Mouse (Mus musculus) heart, adult 18-20 months (tissue): ENCODE measurements around the gene Pigh. TPM values are rescaled to one million over a fixed set of nuclear protein-coding genes. Genes with fewer than 3 reads are reported as not detected.

Experiments
- DNase-seq, 2 experiments: peaks; one replicate each; pipeline ENCODE4 v3.0.0; 2021 to 2022; ENCODE audit warnings: mixed read lengths in 1 of 2
- total RNA-seq, 2 experiments: library from RNA; stranded (reverse); gene quantifications; 2 replicates each; pipeline ENCODE4 v1.2.3; 2021

Pigh gene
- total RNA-seq, 2 experiments from 2014 or later: 2.9 to 3.0 TPM

- no peak for DNase-seq
These were observed 23.0 kb downstream of the Pigh start for GRCm38 (mm10) chr12:79066431-79066830.

GRCm38 (mm10) chr12:79064451-79064850 is 25.0 kb downstream of the Pigh start:
- no peak for DNase-seq

DNA sequence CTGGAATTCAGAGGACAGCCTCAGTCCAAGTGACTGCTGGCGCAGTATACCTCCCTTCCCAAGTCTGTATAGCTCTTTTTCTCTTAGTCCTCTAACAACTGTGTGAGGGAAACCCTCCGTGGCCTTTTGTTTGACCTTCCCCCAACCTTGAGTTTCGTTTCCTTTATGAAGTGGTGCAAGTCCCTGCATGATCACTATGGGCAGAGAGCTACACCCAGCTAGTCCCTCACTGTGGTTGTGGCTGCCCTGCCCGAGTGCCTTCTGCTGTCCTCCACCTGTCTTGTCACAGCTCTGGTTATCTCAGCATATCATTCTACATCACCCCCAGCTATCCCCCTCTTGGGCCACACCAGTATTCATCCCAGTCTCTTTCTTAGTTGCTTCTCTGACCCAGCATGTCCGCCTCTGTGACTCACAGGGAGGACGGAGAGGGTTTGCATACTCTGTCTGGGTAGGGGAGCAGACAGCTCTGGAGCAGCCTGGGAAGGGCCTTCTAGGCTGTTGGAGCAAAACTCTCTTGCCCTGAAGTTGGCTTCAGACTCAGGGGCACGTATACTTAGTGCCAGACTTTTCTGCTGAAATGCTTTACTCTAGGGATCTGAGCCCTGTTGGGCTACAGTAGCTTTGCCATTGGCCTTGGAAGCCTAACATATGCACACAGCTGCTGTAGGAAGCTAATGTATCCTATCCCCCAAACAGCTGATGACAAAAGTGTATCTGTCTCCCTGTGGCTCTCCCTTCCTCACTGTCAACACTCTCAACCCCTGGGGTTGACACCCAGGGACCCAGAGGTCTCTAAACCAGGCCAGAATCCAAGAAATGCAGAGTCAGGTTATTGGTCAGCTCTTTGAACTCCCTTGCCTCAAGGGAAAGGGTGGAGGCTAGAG is 28.4 kb downstream of the Pigh start:
- DNase-seq: no peak

DNA sequence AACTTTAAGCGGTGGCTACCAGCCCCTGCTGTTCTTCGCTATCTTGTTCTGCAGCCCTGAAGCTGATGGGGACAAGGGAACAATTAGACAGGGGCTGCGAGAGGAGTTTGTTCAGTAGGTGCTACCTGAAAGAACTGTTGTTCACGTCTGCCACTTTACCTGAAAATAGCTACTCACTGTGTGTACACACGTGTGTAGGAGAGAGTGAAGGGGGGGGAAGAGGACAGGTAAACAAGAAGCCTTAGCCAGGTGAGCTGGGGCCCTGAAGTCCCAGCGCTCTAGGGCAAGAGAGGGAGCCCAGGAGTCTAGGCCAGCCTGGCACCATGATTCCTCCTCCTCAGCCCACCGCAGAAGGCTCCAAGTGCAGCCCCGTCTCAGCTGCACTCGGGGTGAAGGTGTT is 29.3 kb downstream of the Pigh start:
- DNase-seq: no peak

GRCm38 (mm10) chr12:79059573-79059972 is 29.9 kb downstream of the Pigh start:
- no peak for DNase-seq

DNA sequence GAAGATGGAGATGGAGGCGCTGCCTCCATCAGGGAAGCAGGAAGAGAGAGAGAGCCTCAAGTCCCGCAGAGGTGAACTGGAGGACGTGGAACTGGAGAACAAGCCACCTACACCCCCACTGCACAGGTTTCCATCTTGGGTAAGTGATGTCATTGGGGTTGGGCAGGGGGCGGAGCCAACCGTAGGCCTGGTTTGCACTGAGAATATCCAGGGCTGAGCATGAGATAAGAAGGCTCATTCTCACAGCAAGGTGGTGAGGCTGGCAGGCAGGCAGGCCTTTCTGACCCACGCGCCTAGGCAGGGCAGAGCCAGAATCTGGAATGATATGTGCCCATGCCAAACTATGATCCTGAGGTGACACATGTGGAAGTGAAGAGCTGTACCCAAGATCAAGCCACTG is 34.2 kb downstream of the Pigh start:
- peak; percentile 80 to 87 for DNase-seq

GRCm38 (mm10) chr12:79052073-79052472 is 37.4 kb downstream of the Pigh start:
- no peak for DNase-seq

DNA sequence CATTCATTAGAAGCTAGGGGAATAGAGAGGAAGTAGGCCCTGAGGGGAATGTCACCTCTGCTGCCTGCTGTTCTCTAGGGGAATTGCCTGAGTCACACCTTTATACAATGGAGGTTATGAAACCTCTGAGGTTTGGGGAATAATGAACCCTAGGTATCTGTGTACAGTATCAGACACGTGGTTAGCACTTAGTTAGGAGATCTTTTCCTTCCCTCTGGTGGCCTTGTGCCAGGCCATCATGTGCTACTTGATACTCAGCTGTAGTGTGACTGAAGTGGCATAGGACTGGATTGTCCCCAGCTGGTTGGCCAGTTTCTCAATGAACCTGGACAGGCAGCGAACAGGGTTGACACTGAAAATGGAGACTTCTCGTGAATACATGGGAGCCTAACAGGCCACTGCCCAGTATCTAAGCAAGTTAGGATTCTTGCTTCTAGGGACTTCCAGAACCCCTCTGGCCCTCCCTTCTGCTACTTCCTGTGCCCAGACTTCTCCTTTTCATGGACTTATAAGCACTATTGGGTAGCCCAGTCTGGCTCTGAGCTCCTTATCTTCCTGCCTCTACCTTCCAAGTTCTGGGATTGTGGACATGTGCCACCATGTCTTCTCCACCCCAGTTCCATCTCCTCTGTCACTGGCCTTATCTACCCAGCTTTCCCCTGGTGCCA is 38.8 kb downstream of the Pigh start:
- peak; percentile 25 to 30 for DNase-seq

- no peak for DNase-seq
These were observed 39.6 kb downstream of the Pigh start for GRCm38 (mm10) chr12:79049807-79050206.

DNA sequence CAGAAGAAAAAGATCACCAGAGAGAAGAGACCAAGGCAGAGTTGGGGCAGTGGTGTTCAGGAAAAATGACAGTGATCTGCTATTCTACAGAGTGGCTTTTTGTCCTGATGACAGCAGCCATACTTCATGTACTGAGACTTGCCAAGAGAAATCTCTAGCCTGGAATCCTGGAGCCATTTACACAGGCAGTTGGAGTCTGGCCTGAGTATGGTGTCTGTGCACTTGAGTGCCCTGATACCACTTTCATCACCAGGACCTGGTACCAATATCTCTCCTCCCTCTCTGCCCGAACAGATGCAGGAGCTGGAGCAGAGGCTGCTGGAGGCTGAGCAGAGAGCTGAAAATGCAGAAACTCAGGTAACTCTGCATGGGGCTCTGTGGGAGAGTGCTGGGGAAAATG is 40.6 kb downstream of the Pigh start:
- peak; percentile 54 to 75 for DNase-seq

- DNase-seq: no peak
These were observed 42.2 kb downstream of the Pigh start for GRCm38 (mm10) chr12:79047203-79047602.

DNA sequence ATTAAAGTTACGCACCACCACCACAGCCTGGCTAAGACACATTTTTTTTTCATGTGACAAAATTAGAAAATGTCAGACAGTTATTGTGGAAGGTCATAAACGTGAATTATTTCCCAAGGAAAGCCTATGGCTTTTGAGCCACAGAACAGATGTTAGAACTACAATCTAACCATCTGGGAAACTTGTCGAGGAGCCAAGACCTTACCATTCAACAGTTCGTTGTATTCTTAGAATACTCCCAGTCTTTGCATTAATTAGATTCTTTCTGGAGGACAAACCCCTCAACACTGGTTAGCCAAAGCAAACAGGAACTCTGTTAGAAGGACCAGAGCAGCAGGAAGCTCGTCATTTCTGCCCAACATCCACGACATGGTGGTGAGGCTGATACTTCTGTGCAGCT is 43.3 kb downstream of the Pigh start:
- DNase-seq: no peak

DNA sequence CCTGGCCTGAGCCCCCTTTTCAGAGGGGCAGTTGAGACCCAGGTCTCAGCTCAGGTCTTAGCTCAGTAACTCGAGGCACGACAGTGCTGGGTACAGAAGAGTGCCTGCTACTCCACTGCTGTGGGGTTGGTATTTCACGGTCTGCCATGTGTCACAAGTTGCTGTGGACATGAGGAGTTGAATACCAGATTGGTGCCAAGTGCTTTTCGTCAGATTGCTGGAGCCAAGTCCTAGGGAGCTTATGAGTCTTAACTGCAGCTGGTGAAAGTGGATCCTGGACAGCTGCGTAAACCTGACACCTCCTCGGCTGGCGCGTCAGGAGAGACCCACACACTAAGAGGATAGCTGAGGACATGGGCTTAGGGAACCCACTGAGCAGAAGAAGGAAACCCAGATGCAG is 44.8 kb downstream of the Pigh start:
- peak; percentile 67 to 80 for DNase-seq

DNA sequence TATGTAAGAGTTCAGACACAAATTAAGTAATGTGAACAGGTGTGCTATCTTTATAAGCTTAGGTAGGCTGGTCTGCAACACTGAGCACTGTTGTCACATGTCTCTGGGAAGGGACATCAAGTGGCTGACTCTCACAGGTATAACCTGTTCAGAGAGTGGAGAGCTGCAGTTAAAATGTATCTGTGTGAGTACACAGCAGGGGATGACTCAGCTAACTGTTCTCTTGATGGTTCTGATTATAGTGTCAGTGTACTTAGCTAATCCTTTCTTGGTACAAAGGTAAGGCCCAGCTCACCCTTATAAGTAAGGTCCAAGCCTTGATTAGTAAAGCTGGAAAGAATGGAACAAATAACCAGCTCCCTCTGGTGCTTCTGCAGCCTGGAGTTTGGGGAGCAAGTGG is 48.0 kb downstream of the Pigh start:
- DNase-seq: no peak

DNA sequence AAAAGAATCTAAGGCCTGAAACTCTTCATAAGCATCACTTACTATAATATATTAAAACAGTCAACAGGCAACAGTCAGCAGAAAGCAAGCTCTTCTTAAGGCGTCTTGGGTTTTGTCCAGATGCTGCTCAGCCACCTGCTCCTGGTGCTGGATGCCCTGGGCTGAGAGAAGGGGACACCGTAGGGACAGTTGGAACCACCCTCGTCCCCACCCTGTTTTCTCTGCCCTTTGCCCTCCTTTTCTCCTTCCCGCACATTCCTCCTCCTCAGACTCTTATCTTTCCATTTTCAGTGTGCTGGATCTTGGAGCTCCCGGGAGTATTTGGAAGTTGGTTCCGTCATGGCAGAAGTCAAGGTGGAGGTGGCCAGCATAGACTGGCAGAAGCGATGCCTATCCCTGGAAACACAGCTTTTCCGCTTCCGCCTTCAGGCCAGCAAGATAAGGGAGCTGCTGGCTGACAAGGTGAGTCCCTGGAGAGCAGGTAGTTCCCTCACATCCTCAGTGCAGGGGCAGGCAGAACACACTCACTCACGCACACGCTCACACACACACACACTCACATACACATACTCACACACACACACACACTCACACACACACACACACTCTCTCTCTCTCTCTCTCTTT is 49.1 kb downstream of the Pigh start:
- DNase-seq: no peak

- DNase-seq: no peak
These were observed 49.7 kb downstream of the Pigh start for GRCm38 (mm10) chr12:79039708-79040107.

DNA sequence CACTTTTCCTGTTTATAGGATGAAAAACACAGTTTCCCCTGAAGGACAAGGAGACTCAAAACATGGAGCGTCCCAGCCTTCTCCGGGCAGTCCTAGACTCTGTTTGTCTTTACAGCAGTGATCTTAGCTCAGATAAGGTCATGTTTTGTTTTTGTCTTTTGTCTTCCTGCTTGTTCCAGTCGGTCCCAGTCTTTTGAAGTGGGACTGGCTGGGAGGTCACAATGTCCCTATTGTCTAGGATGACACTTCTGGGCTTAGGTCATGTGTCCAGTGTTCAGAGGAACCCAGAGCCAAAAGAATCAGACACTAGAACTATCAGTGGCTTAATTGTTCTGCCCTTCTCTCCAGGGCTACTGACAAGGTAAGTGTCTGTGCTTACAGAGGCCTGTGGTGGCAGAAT is 54.1 kb downstream of the Pigh start:
- DNase-seq: no peak

DNA sequence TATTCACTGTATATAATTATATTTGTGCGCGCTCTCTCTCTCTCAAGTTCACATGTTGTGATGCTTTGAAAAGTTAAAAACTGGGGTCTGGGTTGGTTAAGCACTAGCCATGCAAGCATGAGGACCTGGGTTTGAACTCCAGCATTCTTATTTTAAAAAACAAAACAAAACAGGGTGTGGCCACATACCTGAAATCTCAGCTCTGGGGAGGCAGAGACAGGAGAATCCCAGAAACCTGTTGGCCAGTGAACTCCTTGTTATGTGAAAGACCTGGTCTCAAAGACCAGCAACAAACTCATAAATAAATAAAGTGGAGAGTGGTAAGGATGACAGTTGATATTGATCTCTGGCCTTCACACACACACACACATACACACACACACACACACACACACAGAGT is 55.1 kb downstream of the Pigh start:
- no peak for DNase-seq

Other genes with a start within 250 kb of the Pigh start
- gene Atp6v1d, start 228.0 kb downstream of the Pigh start, total RNA-seq: 10 to 100 TPM; 82.5 to 86.7 TPM
- gene Eif2s1, start 227.8 kb downstream of the Pigh start, total RNA-seq: 10 to 100 TPM; 48.4 to 54.6 TPM
- under 1 TPM; 0.17 to 0.46 TPM for gene Plek2, start 182.7 kb downstream of the Pigh start, total RNA-seq
- 1 to 10 TPM; 3.6 to 4.3 TPM for gene Tmem229b, start 82.0 kb downstream of the Pigh start, total RNA-seq
- gene Plekhh1, start 60.5 kb downstream of the Pigh start, total RNA-seq: 1 to 10 TPM; 1.2 to 2.5 TPM
- not detected for gene Arg2, start 41.1 kb upstream of the Pigh start, total RNA-seq
- 100 to 1,000 TPM; 108 to 115 TPM for gene Vti1b, start 83.0 kb upstream of the Pigh start, total RNA-seq
- 1 to 10 TPM; 2.6 to 3.7 TPM for gene Rdh11, start 102.6 kb upstream of the Pigh start, total RNA-seq
- gene Rdh12, start 119.3 kb upstream of the Pigh start, total RNA-seq: under 1 TPM; 0.30 to 0.77 TPM
- gene Zfyve26, start 206.7 kb upstream of the Pigh start, total RNA-seq: 10 to 100 TPM; 13.5 to 14.3 TPM
- under 1 TPM; 0.62 to 0.64 TPM for gene Rad51b, start 207.6 kb upstream of the Pigh start, total RNA-seq